In the genomic region with DNA sequence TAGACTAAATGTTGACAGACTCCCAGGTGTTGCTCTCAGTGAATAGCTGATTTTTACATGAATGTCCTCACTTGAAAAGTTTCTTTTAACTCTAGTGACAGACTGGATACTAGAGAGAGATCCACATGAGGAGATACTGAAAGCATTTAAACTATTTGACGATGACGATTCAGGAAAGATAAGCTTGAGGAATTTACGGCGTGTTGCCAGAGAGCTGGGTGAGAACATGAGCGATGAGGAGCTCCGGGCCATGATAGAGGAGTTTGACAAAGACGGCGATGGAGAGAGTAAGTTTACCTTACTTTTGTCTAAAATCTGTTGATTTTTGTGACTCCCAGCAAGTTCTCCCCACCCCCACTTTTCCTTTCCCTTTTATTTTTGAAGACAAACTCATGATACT, we compare ENCODE assay signal across 16 mouse cellular contexts. TPM values are rescaled to one million over a fixed set of nuclear protein-coding genes. Genes with fewer than 3 reads are reported as not detected.
DNase-seq lines count a peak whose midpoint lies in the region; ATAC-seq and TF ChIP-seq lines count a peak whose summit lies in the region.
"Had no signal": no experiment of that assay in that cellular context is flagged by ENCODE, and none has a peak within 500 bp of the region (broad histone marks: within the 10 kb centered on the region; RNA-seq: fewer than 3 reads in every experiment).

No protein-coding gene starts in this region.

- no peak overlapping the region for H3K27ac ChIP-seq in lung, embryonic 14.5 days (ENCODE audit: low read depth)
- H3K27ac ChIP-seq in midbrain, embryonic 11.5 days (ENCODE audit: low read depth, low read length) = no peak overlapping the region
- no peak overlapping the region for H3K27ac ChIP-seq in midbrain, embryonic 16.5 days (ENCODE audit: low read length)
- no peak overlapping the region for H3K27ac ChIP-seq in forebrain, embryonic 10.5 days
- no peak overlapping the region for H3K27ac ChIP-seq in forebrain, embryonic 12.5 days
- H3K27ac ChIP-seq: embryonic facial prominence, embryonic 10.5 days; forebrain, embryonic 15.5 days; heart, embryonic 13.5 days; hindbrain, embryonic 15.5 days had no signal

- no peak overlapping the region for H3K4me3 ChIP-seq in lung, embryonic 14.5 days (ENCODE audit: low read depth, low read length)
- H3K4me3 ChIP-seq in midbrain, embryonic 11.5 days (ENCODE audit: low read depth, low read length) = no peak overlapping the region
- H3K4me3 ChIP-seq in midbrain, embryonic 16.5 days (ENCODE audit: low read depth, low read length) = no peak overlapping the region
- no peak overlapping the region for H3K4me3 ChIP-seq in forebrain, embryonic 10.5 days
- no peak overlapping the region for H3K4me3 ChIP-seq in forebrain, embryonic 12.5 days (replicated peaks)
- H3K4me3 ChIP-seq: embryonic facial prominence, embryonic 10.5 days; forebrain, embryonic 15.5 days; heart, embryonic 13.5 days; hindbrain, embryonic 15.5 days had no signal

- peak; percentile 14 for DNase-seq in lung, embryonic 14.5 days
- DNase-seq in lung, postnatal 10 days = no peak
- DNase-seq in midbrain, embryonic 11.5 days (ENCODE audit: low spot score, missing footprints) = peak; percentile 26
- peak; percentile 17 for DNase-seq in adrenal gland, postnatal 10 days
- DNase-seq in forebrain, embryonic 10.5 days (ENCODE audit: extremely low spot score, low spot score) = no peak
- DNase-seq: cerebellum, adult 2 months; cerebellum, postnatal 10 days; gastrocnemius, postnatal 36 days; heart, adult 11 months; heart, postnatal 36 days had no signal

- H3K9ac ChIP-seq in lung, embryonic 14.5 days = no peak overlapping the region
- no peak overlapping the region for H3K9ac ChIP-seq in midbrain, embryonic 11.5 days (ENCODE audit: low read length)
- no peak overlapping the region for H3K9ac ChIP-seq in midbrain, embryonic 16.5 days (ENCODE audit: low read depth, low read length)
- no peak overlapping the region for H3K9ac ChIP-seq in forebrain, embryonic 12.5 days
- H3K9ac ChIP-seq: forebrain, embryonic 15.5 days; heart, embryonic 13.5 days; hindbrain, embryonic 15.5 days had no signal

- peaks cover 43% of the 10 kb centered on the region for H3K36me3 ChIP-seq in lung, embryonic 14.5 days (ENCODE audit: insufficient read depth)
- 0 out of 2 replicates have a peak, but pooled peaks cover 2% of the 10 kb centered on the region for H3K36me3 ChIP-seq in midbrain, embryonic 11.5 days (ENCODE audit: control insufficient read depth, insufficient read depth, low read length)
- H3K36me3 ChIP-seq in midbrain, embryonic 16.5 days (ENCODE audit: control insufficient read depth, insufficient read depth, low read length) = peaks cover 9% of the 10 kb centered on the region
- peaks cover 69% of the 10 kb centered on the region for H3K36me3 ChIP-seq in forebrain, embryonic 10.5 days (replicated peaks)
- peaks cover 33% of the 10 kb centered on the region for H3K36me3 ChIP-seq in forebrain, embryonic 12.5 days (replicated peaks)

- no peak for ATAC-seq in lung, embryonic 14.5 days (ENCODE audit: insufficient read depth)
- ATAC-seq in midbrain, embryonic 11.5 days (ENCODE audit: low FRiP score) = no peak
- ATAC-seq in midbrain, embryonic 16.5 days = no peak
- no peak for ATAC-seq in forebrain, embryonic 12.5 days (ENCODE audit: low FRiP score)
- ATAC-seq: forebrain, embryonic 15.5 days had no signal

- no peak overlapping the region for H3K4me2 ChIP-seq in lung, embryonic 14.5 days
- H3K4me2 ChIP-seq in midbrain, embryonic 11.5 days = no peak overlapping the region
- no peak overlapping the region for H3K4me2 ChIP-seq in midbrain, embryonic 16.5 days (ENCODE audit: low read length)
- H3K4me2 ChIP-seq in forebrain, embryonic 12.5 days = no peak overlapping the region
- H3K4me2 ChIP-seq: forebrain, embryonic 15.5 days; heart, embryonic 13.5 days; hindbrain, embryonic 15.5 days had no signal

- no peaks in the 10 kb centered on the region for H3K27me3 ChIP-seq in lung, embryonic 14.5 days (ENCODE audit: insufficient read depth, low read length)
- H3K27me3 ChIP-seq in midbrain, embryonic 11.5 days (ENCODE audit: control insufficient read depth, insufficient read depth, low read length) = no peaks in the 10 kb centered on the region
- H3K27me3 ChIP-seq in midbrain, embryonic 16.5 days (ENCODE audit: control insufficient read depth, insufficient read depth, low read depth, low read length) = no peaks in the 10 kb centered on the region
- H3K27me3 ChIP-seq in forebrain, embryonic 10.5 days (ENCODE audit: poor library complexity, severe bottlenecking) = no peaks in the 10 kb centered on the region
- H3K27me3 ChIP-seq in forebrain, embryonic 12.5 days = no peaks in the 10 kb centered on the region
- H3K27me3 ChIP-seq: forebrain, embryonic 15.5 days; heart, embryonic 13.5 days; hindbrain, embryonic 15.5 days had no signal

- WGBS in lung, embryonic 14.5 days = 20% methylated on average over 8 of the region's 8 CpGs
- 92% methylated on average over 8 of the region's 8 CpGs for WGBS in midbrain, embryonic 11.5 days
- WGBS in midbrain, embryonic 16.5 days = 93% methylated on average over 8 of the region's 8 CpGs
- WGBS in forebrain, embryonic 10.5 days = 93% methylated on average over 8 of the region's 8 CpGs
- 94% methylated on average over 8 of the region's 8 CpGs for WGBS in forebrain, embryonic 12.5 days

- no peaks in the 10 kb centered on the region for H3K9me3 ChIP-seq in lung, embryonic 14.5 days (ENCODE audit: low read depth, low read length)
- no peaks in the 10 kb centered on the region for H3K9me3 ChIP-seq in midbrain, embryonic 11.5 days (ENCODE audit: control insufficient read depth, low read length)
- H3K9me3 ChIP-seq in midbrain, embryonic 16.5 days (replicated peaks; ENCODE audit: control insufficient read depth, low read length, poor library complexity, severe bottlenecking) = no peaks in the 10 kb centered on the region
- H3K9me3 ChIP-seq in forebrain, embryonic 10.5 days = no peaks in the 10 kb centered on the region
- H3K9me3 ChIP-seq in forebrain, embryonic 12.5 days = no peaks in the 10 kb centered on the region
- H3K9me3 ChIP-seq: embryonic facial prominence, embryonic 10.5 days; forebrain, embryonic 15.5 days; heart, embryonic 13.5 days; hindbrain, embryonic 15.5 days had no signal

- no peaks in the 10 kb centered on the region for H3K4me1 ChIP-seq in lung, embryonic 14.5 days (ENCODE audit: insufficient read depth)
- H3K4me1 ChIP-seq in midbrain, embryonic 11.5 days (ENCODE audit: control insufficient read depth, insufficient read depth, low read length) = no peaks in the 10 kb centered on the region
- 0 out of 2 replicates have a peak, but pooled peaks cover 2% of the 10 kb centered on the region for H3K4me1 ChIP-seq in midbrain, embryonic 16.5 days (ENCODE audit: control insufficient read depth, insufficient read depth, low read length)
- H3K4me1 ChIP-seq in forebrain, embryonic 10.5 days = no peaks in the 10 kb centered on the region
- no peaks in the 10 kb centered on the region for H3K4me1 ChIP-seq in forebrain, embryonic 12.5 days
- H3K4me1 ChIP-seq: embryonic facial prominence, embryonic 10.5 days; forebrain, embryonic 15.5 days; hindbrain, embryonic 15.5 days had no signal

- TF ChIP-seq CTCF in lung, embryonic 14.5 days (IDR thresholded peaks at IDR 0.05; ENCODE audit: low read depth) = no peak

RNA-seq across cellular contexts. Expression of gene Cetn3, which starts 9.0 kb away (rescaled TPM):
- polyA plus RNA-seq in lung, embryonic 14.5 days (2014; fragmentation: Nextera tagmentation; extraction: Ambion mirVana) = 255 and 261 TPM in 2 replicates
- 279 and 302 TPM in 2 replicates for polyA plus RNA-seq in midbrain, embryonic 11.5 days (2014; fragmentation: Nextera tagmentation; extraction: Ambion mirVana)
- 208 and 218 TPM in 2 replicates for polyA plus RNA-seq in midbrain, embryonic 16.5 days (2015; fragmentation: Nextera tagmentation; extraction: Ambion mirVana)
- total RNA-seq in adrenal gland, postnatal 10 days (2021) = 100 to 1,000 TPM; 120 to 138 TPM
- 237 and 275 TPM in 2 replicates for polyA plus RNA-seq in forebrain, embryonic 10.5 days (2016; fragmentation: Nextera tagmentation; extraction: Ambion mirVana)
- 301 and 307 TPM in 2 replicates for polyA plus RNA-seq in forebrain, embryonic 12.5 days (2016; fragmentation: Nextera tagmentation; extraction: Ambion mirVana)

Comparison
In these comparisons a context has a peak if more than half of its experiments do, and no peak if none do; other contexts are left out.
1. DNase-seq: peak in lung, embryonic 14.5 days (single experiment), midbrain, embryonic 11.5 days (single experiment) and adrenal gland, postnatal 10 days (single experiment); none in lung, postnatal 10 days (single experiment) and forebrain, embryonic 10.5 days (single experiment).